Mouse (Mus musculus) intestine, embryonic 15.5 days (tissue): ENCODE measurements at regions not wholly inside any gene's neighbourhood (a gene's known extent, or its start where the extent isn't known, plus 50 kb on each side); places are given as distances from the start of the nearest gene placed in this dataset.

Experiments used
- ATAC-seq: fragments of 200-750 bp; cut with Nextera tagmentation; 2 replicates; pipeline ENCODE4 v1.8.0; 2017; ENCODE audit warnings: moderate TSS enrichment, moderate library complexity
- H3K27ac ChIP-seq: fragments of 300-500 bp; sonication (generic); 2 replicates; pipeline ENCODE4 v1.5.1; 2015; ENCODE audit warnings: mild to moderate bottlenecking, inconsistent platforms
- H3K27me3 ChIP-seq: fragments of 300-500 bp; sonication (generic); replicated peaks from 2 replicates; pipeline ENCODE4 v1.6.1; 2015; ENCODE audit warnings: inconsistent platforms
- H3K36me3 ChIP-seq: fragments of 300-500 bp; sonication (generic); 2 replicates; pipeline ENCODE4 v1.6.1; 2015; ENCODE audit warnings: inconsistent platforms
- H3K4me1 ChIP-seq: fragments of 300-500 bp; sonication (generic); replicated peaks from 2 replicates; pipeline ENCODE4 v1.6.1; 2015; ENCODE audit warnings: inconsistent platforms
- H3K4me2 ChIP-seq: fragments of 300-500 bp; sonication (generic); replicated peaks from 2 replicates; pipeline ENCODE4 v1.6.1; 2015; ENCODE audit warnings: mild to moderate bottlenecking, inconsistent platforms
- H3K4me3 ChIP-seq: fragments of 300-500 bp; sonication (generic); replicated peaks from 2 replicates; pipeline ENCODE4 v1.5.1; 2015; ENCODE audit warnings: inconsistent platforms
- H3K9ac ChIP-seq: fragments of 300-500 bp; sonication (generic); 2 replicates; pipeline ENCODE4 v1.6.1; 2015; ENCODE audit warnings: inconsistent platforms
- H3K9me3 ChIP-seq: fragments of 300-500 bp; sonication (generic); 2 replicates; pipeline ENCODE4 v1.6.1; 2016; ENCODE audit warnings: inconsistent platforms
- WGBS: fragments of 180-500 bp; shearing (Covaris S2); methylation state at CpG from one replicate; pipeline ENCODE4 v1.1.7; 2015; 5-methylcytosine and 5-hydroxymethylcytosine counted together

GRCm38 (mm10) chr14:120137680-120138136 lies 95.5 kb upstream of the Oxgr1 start:
- Histone ChIP-seq H3K27ac (peak overlapping the region; percentile 66), H3K36me3 (no peaks in the 10 kb centered on the region), H3K4me2 (peak overlapping the region; percentile 49), H3K4me1 (no peaks in the 10 kb centered on the region; the same call in 1 of the 2 replicates), H3K27me3 (no peaks in the 10 kb centered on the region), H3K9me3 (no peaks in the 10 kb centered on the region), H3K4me3 (peak overlapping the region; percentile 15), H3K9ac (no peak overlapping the region)
- 1% methylated on average over 21 of the region's 21 CpGs for WGBS
- peak; percentile 96 for ATAC-seq

- H3K36me3 ChIP-seq: no peaks in the 10 kb centered on the region
- ATAC-seq: no peak
- no peak overlapping the region for H3K4me3 ChIP-seq
- 82% methylated on average over 5 of the region's 5 CpGs for WGBS
- H3K27ac ChIP-seq: no peak overlapping the region
- no peaks in the 10 kb centered on the region for H3K27me3 ChIP-seq
- H3K4me2 ChIP-seq: no peak overlapping the region
- no peaks in the 10 kb centered on the region for H3K9me3 ChIP-seq
- H3K4me1 ChIP-seq: no peaks in the 10 kb centered on the region; the same call in 1 of the 2 replicates
- H3K9ac ChIP-seq: no peak overlapping the region
These were observed 96.3 kb upstream of the Oxgr1 start for GRCm38 (mm10) chr14:120138546-120138945.

- H3K27ac ChIP-seq: no peak overlapping the region
- ATAC-seq: no peak
- 94% methylated on average over 14 of the region's 14 CpGs for WGBS
These were observed 97.0 kb upstream of the Oxgr1 start for GRCm38 (mm10) chr14:120139256-120139655.

GRCm38 (mm10) chr14:120139671-120140071 lies 97.4 kb upstream of the Oxgr1 start:
- H3K4me2 ChIP-seq: no peak overlapping the region
- WGBS: 91% methylated on average over 16 of the region's 16 CpGs
- H3K9ac ChIP-seq: no peak overlapping the region
- no peaks in the 10 kb centered on the region; the same call in 1 of the 2 replicates for H3K4me1 ChIP-seq
- H3K27ac ChIP-seq: no peak overlapping the region
- no peaks in the 10 kb centered on the region for H3K9me3 ChIP-seq
- no peaks in the 10 kb centered on the region for H3K36me3 ChIP-seq
- H3K27me3 ChIP-seq: no peaks in the 10 kb centered on the region
- no peak overlapping the region for H3K4me3 ChIP-seq
- no peak for ATAC-seq

More at GRCm38 (mm10) chr14:120139256-120139655, 97.0 kb upstream of the Oxgr1 start:
- H3K9me3 ChIP-seq: no peaks in the 10 kb centered on the region
- H3K27me3 ChIP-seq: no peaks in the 10 kb centered on the region
- no peak overlapping the region for H3K4me3 ChIP-seq
- no peak overlapping the region for H3K9ac ChIP-seq
- no peaks in the 10 kb centered on the region for H3K36me3 ChIP-seq
- no peak overlapping the region for H3K4me2 ChIP-seq
- no peaks in the 10 kb centered on the region; the same call in 1 of the 2 replicates for H3K4me1 ChIP-seq

GRCm38 (mm10) chr14:120140211-120140610 lies 98.0 kb upstream of the Oxgr1 start:
- no peak for ATAC-seq
- Histone ChIP-seq H3K27me3 (no peaks in the 10 kb centered on the region), H3K4me2 (no peak overlapping the region), H3K9me3 (no peaks in the 10 kb centered on the region), H3K36me3 (no peaks in the 10 kb centered on the region), H3K4me3 (no peak overlapping the region), H3K27ac (no peak overlapping the region), H3K4me1 (no peaks in the 10 kb centered on the region; the same call in 1 of the 2 replicates), H3K9ac (no peak overlapping the region)
- WGBS: 96% methylated on average over 8 of the region's 8 CpGs

- Histone ChIP-seq H3K27me3 (no peaks in the 10 kb centered on the region), H3K36me3 (no peaks in the 10 kb centered on the region), H3K27ac (no peak overlapping the region), H3K9ac (no peak overlapping the region), H3K4me1 (no peaks in the 10 kb centered on the region; the same call in 1 of the 2 replicates), H3K4me2 (no peak overlapping the region), H3K4me3 (no peak overlapping the region), H3K9me3 (no peaks in the 10 kb centered on the region)
- WGBS: 62% methylated on average over 14 of the region's 14 CpGs
- ATAC-seq: no peak
These were observed 98.8 kb upstream of the Oxgr1 start for GRCm38 (mm10) chr14:120140791-120141747.

- WGBS: 63% methylated on average over 4 of the region's 4 CpGs
- no peak for ATAC-seq
These were observed 100.0 kb upstream of the Oxgr1 start for GRCm38 (mm10) chr14:120142281-120142680.

GRCm38 (mm10) chr14:120144451-120144850 lies 102.2 kb upstream of the Oxgr1 start:
- H3K4me1 ChIP-seq: no peaks in the 10 kb centered on the region
- H3K9me3 ChIP-seq: no peaks in the 10 kb centered on the region
- H3K36me3 ChIP-seq: no peaks in the 10 kb centered on the region
- H3K4me2 ChIP-seq: no peak overlapping the region
- H3K4me3 ChIP-seq: no peak overlapping the region
- no peak overlapping the region for H3K27ac ChIP-seq
- H3K27me3 ChIP-seq: no peaks in the 10 kb centered on the region
- no peak for ATAC-seq
- 84% methylated on average over 6 of the region's 6 CpGs for whole genome bisulfite sequencing
- H3K9ac ChIP-seq: no peak overlapping the region

More at GRCm38 (mm10) chr14:120142281-120142680, 100.0 kb upstream of the Oxgr1 start:
- no peaks in the 10 kb centered on the region for H3K36me3 ChIP-seq
- no peak overlapping the region for H3K27ac ChIP-seq
- no peak overlapping the region for H3K4me3 ChIP-seq
- no peak overlapping the region for H3K9ac ChIP-seq
- no peak overlapping the region for H3K4me2 ChIP-seq
- H3K4me1 ChIP-seq: no peaks in the 10 kb centered on the region; the same call in 1 of the 2 replicates
- H3K27me3 ChIP-seq: no peaks in the 10 kb centered on the region
- no peaks in the 10 kb centered on the region for H3K9me3 ChIP-seq

GRCm38 (mm10) chr14:120146312-120146711 lies 104.1 kb upstream of the Oxgr1 start:
- H3K4me3 ChIP-seq: no peak overlapping the region
- 88% methylated on average over 11 of the region's 11 CpGs for WGBS
- no peaks in the 10 kb centered on the region for H3K36me3 ChIP-seq
- no peaks in the 10 kb centered on the region for H3K27me3 ChIP-seq
- H3K9me3 ChIP-seq: no peaks in the 10 kb centered on the region
- no peak for ATAC-seq
- no peak overlapping the region for H3K9ac ChIP-seq
- no peaks in the 10 kb centered on the region for H3K4me1 ChIP-seq
- H3K27ac ChIP-seq: no peak overlapping the region
- H3K4me2 ChIP-seq: no peak overlapping the region

GRCm38 (mm10) chr14:120146908-120147770 lies 104.9 kb upstream of the Oxgr1 start:
- Histone ChIP-seq H3K27me3 (no peaks in the 10 kb centered on the region), H3K9ac (no peak overlapping the region), H3K4me2 (no peak overlapping the region), H3K36me3 (no peaks in the 10 kb centered on the region), H3K4me3 (no peak overlapping the region), H3K27ac (no peak overlapping the region), H3K9me3 (no peaks in the 10 kb centered on the region), H3K4me1 (no peaks in the 10 kb centered on the region)
- WGBS: 71% methylated on average over 8 of the region's 8 CpGs
- ATAC-seq: no peak

GRCm38 (mm10) chr14:120148803-120149202 lies 106.6 kb upstream of the Oxgr1 start:
- WGBS: 58% methylated on average over 11 of the region's 11 CpGs
- H3K27me3 ChIP-seq: no peaks in the 10 kb centered on the region
- no peaks in the 10 kb centered on the region for H3K9me3 ChIP-seq
- H3K4me1 ChIP-seq: no peaks in the 10 kb centered on the region
- H3K4me2 ChIP-seq: peak overlapping the region; percentile 36; the same call in 1 of the 2 replicates
- ATAC-seq: no peak
- no peaks in the 10 kb centered on the region for H3K36me3 ChIP-seq
- H3K9ac ChIP-seq: no peak overlapping the region
- no peak overlapping the region for H3K27ac ChIP-seq
- peak overlapping the region; percentile 25 for H3K4me3 ChIP-seq

GRCm38 (mm10) chr14:120149341-120149741 lies 107.1 kb upstream of the Oxgr1 start:
- Histone ChIP-seq H3K9me3 (no peaks in the 10 kb centered on the region), H3K27me3 (no peaks in the 10 kb centered on the region), H3K4me2 (no peak overlapping the region), H3K4me1 (no peaks in the 10 kb centered on the region), H3K36me3 (no peaks in the 10 kb centered on the region), H3K4me3 (no peak overlapping the region), H3K9ac (no peak overlapping the region), H3K27ac (no peak overlapping the region)
- 91% methylated on average over 11 of the region's 11 CpGs for WGBS
- no peak for ATAC-seq
